ENCODE assay signal across 8 mouse cellular contexts in genomic region chr9:121215349-121216000, GRCm38 (mm10).
DNase-seq lines count a peak whose midpoint lies in the region; ATAC-seq and TF ChIP-seq lines count a peak whose summit lies in the region.

No protein-coding gene starts in this region.

- no peak overlapping the region for H3K27ac ChIP-seq in gastrocnemius, adult 2 months

- ATAC-seq in monocyte, adult 5-6 weeks (replicated peaks; ENCODE audit: insufficient number of reproducible peaks, low FRiP score, low TSS enrichment, poor library complexity, severe bottlenecking): peak; percentile 63

- TF ChIP-seq CTCF in gastrocnemius, adult 2 months (IDR thresholded peaks at IDR 0.05): peak; percentile 88

- H3K4me3 ChIP-seq in gastrocnemius, adult 2 months: no peak overlapping the region

- intact Hi-C loops in gastrocnemius, adult 2 months (cut with DNase I): loop anchor here (5.0 kb wide), 1 partner anchor 613 kb away; no protein-coding TSS in a partner anchor
- intact Hi-C loops in left cerebral cortex, postnatal 4 days (cut with DNase I): no loop called here

- peak; percentile 9 to 55 for DNase-seq in spleen, adult 18-20 months
- DNase-seq in spleen, adult 12 weeks (ENCODE audit: low spot score): no peak
- peak; percentile 70 to 81 for DNase-seq in cerebellum, postnatal 25 days
- peak; percentile 63 for DNase-seq in gastrocnemius, adult 2 months
- DNase-seq in kidney, adult 11 months: peak; percentile 27
- peak; percentile 76 for DNase-seq in left cerebral cortex, postnatal 4 days
- peak; percentile 37 for DNase-seq in testis, postnatal 14 days (ENCODE audit: low spot score)
